Mouse (Mus musculus) forebrain, embryonic 16.5 days (tissue): Measurements from ENCODE around the gene Poldip3. TPM values are rescaled to one million over a fixed set of nuclear protein-coding genes. Genes with fewer than 3 reads are reported as not detected.

Source experiments
- ATAC-seq: fragments of 200-750 bp; cut with Nextera tagmentation; 2 replicates; pipeline ENCODE4 v1.8.0; 2017; ENCODE audit warnings: mild to moderate bottlenecking, moderate library complexity
- H3K27ac ChIP-seq: fragments of 300-500 bp; sonication (generic); 2 replicates; pipeline ENCODE4 v1.5.1; 2014; ENCODE audit warnings: low read length, control low read depth
- H3K27me3 ChIP-seq: fragments of 300-500 bp; sonication (generic); replicated peaks from 2 replicates; pipeline ENCODE4 v1.6.1; 2014; ENCODE audit warnings: low read length; ENCODE audit not compliant: control insufficient read depth, insufficient read depth
- H3K36me3 ChIP-seq: fragments of 300-500 bp; sonication (generic); 2 replicates; pipeline ENCODE4 v1.6.1; 2014; ENCODE audit not compliant: control insufficient read depth, insufficient read depth
- H3K4me1 ChIP-seq: fragments of 300-500 bp; sonication (generic); replicated peaks from 2 replicates; pipeline ENCODE4 v1.6.1; 2014; ENCODE audit warnings: low read length; ENCODE audit not compliant: control insufficient read depth, insufficient read depth
- H3K4me2 ChIP-seq: fragments of 300-500 bp; sonication (generic); 2 replicates; pipeline ENCODE4 v1.6.1; 2014; ENCODE audit warnings: mild to moderate bottlenecking, low read length, control low read depth
- H3K4me3 ChIP-seq: fragments of 300-500 bp; sonication (generic); replicated peaks from 2 replicates; pipeline ENCODE4 v1.5.1; 2014; ENCODE audit warnings: mild to moderate bottlenecking, low read length, control low read depth
- H3K9ac ChIP-seq: fragments of 300-500 bp; sonication (generic); replicated peaks from 2 replicates; pipeline ENCODE4 v1.6.1; 2014; ENCODE audit warnings: low read depth, low read length, control low read depth
- H3K9me3 ChIP-seq: fragments of 300-500 bp; sonication (generic); 2 replicates; pipeline ENCODE4 v1.6.1; 2016; ENCODE audit warnings: low read length; ENCODE audit not compliant: control insufficient read depth
- WGBS: fragments of 180-500 bp; shearing (Covaris S2); extraction: QIAGEN DNeasy Blood & Tissue Kit; methylation state at CpG from one replicate; pipeline ENCODE4 v1.1.7; 2014; 5-methylcytosine and 5-hydroxymethylcytosine counted together
- polyA plus RNA-seq: library from polyadenylated mRNA; unstranded; fragments of >200 nt; fragmentation: Nextera tagmentation; extraction: Ambion mirVana; gene quantifications from 2 replicates; pipeline ENCODE4 v1.2.1, GENCODE M21; 2015

The Poldip3 gene
- polyA plus RNA-seq, 1 experiment from 2014 or later: 160 TPM

- Histone ChIP-seq H3K4me3 (peak overlapping the region; percentile 89), H3K4me1 (peaks cover 20% of the 10 kb centered on the region), H3K36me3 (no peaks in the 10 kb centered on the region), H3K27ac (peak overlapping the region; percentile 88), H3K4me2 (peak overlapping the region; percentile 94), H3K9me3 (no peaks in the 10 kb centered on the region), H3K9ac (peak overlapping the region; percentile 88), H3K27me3 (no peaks in the 10 kb centered on the region)
- under 1% methylated on average over 67 of the region's 67 CpGs for WGBS
- ATAC-seq: peak; percentile 99
Observed at GRCm38 (mm10) chr15:83171712-83172481, 22.7 kb upstream of the Poldip3 start.

GRCm38 (mm10) chr15:83170956-83171659, 21.9 kb upstream of the Poldip3 start:
- 40% methylated on average over 8 of the region's 8 CpGs for WGBS

GRCm38 (mm10) chr15:83169772-83170722, 20.9 kb upstream of the Poldip3 start:
- no peak overlapping the region for H3K4me2 ChIP-seq
- H3K36me3 ChIP-seq: no peaks in the 10 kb centered on the region
- peaks cover 20% of the 10 kb centered on the region for H3K4me1 ChIP-seq
- no peaks in the 10 kb centered on the region for H3K27me3 ChIP-seq
- WGBS: 90% methylated on average over 8 of the region's 8 CpGs
- no peak overlapping the region for H3K27ac ChIP-seq
- H3K9me3 ChIP-seq: no peaks in the 10 kb centered on the region
- no peak for ATAC-seq
- no peak overlapping the region for H3K4me3 ChIP-seq
- H3K9ac ChIP-seq: no peak overlapping the region

More at GRCm38 (mm10) chr15:83170956-83171659, 21.9 kb upstream of the Poldip3 start:
- ATAC-seq: no peak
- H3K36me3 ChIP-seq: no peaks in the 10 kb centered on the region
- H3K4me2 ChIP-seq: peak overlapping the region; percentile 94
- H3K4me1 ChIP-seq: peaks cover 20% of the 10 kb centered on the region
- peak overlapping the region; percentile 88; the same call in 1 of the 2 replicates for H3K9ac ChIP-seq
- peak overlapping the region; percentile 89 for H3K4me3 ChIP-seq
- no peaks in the 10 kb centered on the region for H3K9me3 ChIP-seq
- no peak overlapping the region for H3K27ac ChIP-seq
- no peaks in the 10 kb centered on the region for H3K27me3 ChIP-seq

- Histone ChIP-seq H3K4me2 (no peak overlapping the region), H3K27me3 (no peaks in the 10 kb centered on the region), H3K9me3 (no peaks in the 10 kb centered on the region), H3K4me1 (peaks cover 20% of the 10 kb centered on the region), H3K27ac (no peak overlapping the region), H3K36me3 (no peaks in the 10 kb centered on the region), H3K4me3 (no peak overlapping the region), H3K9ac (no peak overlapping the region)
- ATAC-seq: no peak
- WGBS: 78% methylated on average over 7 of the region's 7 CpGs
Observed at GRCm38 (mm10) chr15:83168875-83169771, 19.9 kb upstream of the Poldip3 start.

GRCm38 (mm10) chr15:83168311-83168710, 19.1 kb upstream of the Poldip3 start:
- no peak overlapping the region for H3K4me3 ChIP-seq
- no peaks in the 10 kb centered on the region for H3K27me3 ChIP-seq
- no peaks in the 10 kb centered on the region for H3K36me3 ChIP-seq
- 90% methylated on average over 3 of the region's 3 CpGs for WGBS
- no peak overlapping the region for H3K9ac ChIP-seq
- H3K4me1 ChIP-seq: peaks cover 20% of the 10 kb centered on the region
- no peak overlapping the region for H3K4me2 ChIP-seq
- no peak for ATAC-seq
- H3K27ac ChIP-seq: no peak overlapping the region
- H3K9me3 ChIP-seq: no peaks in the 10 kb centered on the region

GRCm38 (mm10) chr15:83167550-83168065, 18.4 kb upstream of the Poldip3 start:
- H3K27ac ChIP-seq: no peak overlapping the region
- H3K27me3 ChIP-seq: no peaks in the 10 kb centered on the region
- WGBS: 92% methylated on average over 8 of the region's 8 CpGs
- H3K9ac ChIP-seq: no peak overlapping the region
- H3K4me1 ChIP-seq: peaks cover 15% of the 10 kb centered on the region
- H3K4me3 ChIP-seq: no peak overlapping the region
- H3K9me3 ChIP-seq: no peaks in the 10 kb centered on the region
- H3K36me3 ChIP-seq: no peaks in the 10 kb centered on the region
- H3K4me2 ChIP-seq: no peak overlapping the region
- no peak for ATAC-seq

- ATAC-seq: no peak
- H3K27me3 ChIP-seq: no peaks in the 10 kb centered on the region
- no peak overlapping the region for H3K9ac ChIP-seq
- no peak overlapping the region for H3K27ac ChIP-seq
- H3K9me3 ChIP-seq: no peaks in the 10 kb centered on the region
- H3K36me3 ChIP-seq: no peaks in the 10 kb centered on the region; the same call in 1 of the 2 replicates
- H3K4me3 ChIP-seq: no peak overlapping the region
- 87% methylated on average over 5 of the region's 5 CpGs for WGBS
- no peak overlapping the region for H3K4me2 ChIP-seq
- peaks cover 14% of the 10 kb centered on the region for H3K4me1 ChIP-seq
Observed at GRCm38 (mm10) chr15:83167126-83167525, 17.9 kb upstream of the Poldip3 start.

- no peak for ATAC-seq
- Histone ChIP-seq H3K27ac (no peak overlapping the region), H3K9me3 (no peaks in the 10 kb centered on the region), H3K36me3 (no peaks in the 10 kb centered on the region; the same call in 1 of the 2 replicates), H3K4me1 (peaks cover 13% of the 10 kb centered on the region), H3K9ac (no peak overlapping the region), H3K27me3 (no peaks in the 10 kb centered on the region), H3K4me3 (no peak overlapping the region), H3K4me2 (no peak overlapping the region)
- 82% methylated on average over 3 of the region's 3 CpGs for WGBS
Observed at GRCm38 (mm10) chr15:83166642-83167041, 17.5 kb upstream of the Poldip3 start.
